Mouse (Mus musculus) ES-Bruce4 (cell line): ENCODE data around the gene Tnr. TPM values are rescaled to one million over a fixed set of nuclear protein-coding genes. Genes with fewer than 3 reads are reported as not detected.

Experiments used
- H3K27ac ChIP-seq: 2 replicates; pipeline ENCODE4 v1.5.1; 2012; ENCODE audit warnings: low read length, inconsistent platforms; ENCODE audit not compliant: insufficient read depth
- H3K27me3 ChIP-seq: 2 replicates; pipeline ENCODE4 v1.6.1; 2012; ENCODE audit warnings: mild to moderate bottlenecking, low read length, inconsistent platforms; ENCODE audit not compliant: control insufficient read depth, poor library complexity, insufficient read depth, severe bottlenecking
- H3K36me3 ChIP-seq: 2 replicates; pipeline ENCODE4 v1.6.1; 2012; ENCODE audit warnings: inconsistent platforms, mild to moderate bottlenecking, low read length, moderate library complexity; ENCODE audit not compliant: control insufficient read depth, poor library complexity, insufficient read depth, severe bottlenecking
- H3K4me1 ChIP-seq: one replicate; pipeline ENCODE4 v1.8.1; 2011; ENCODE audit warnings: low read length; ENCODE audit not compliant: control insufficient read depth, insufficient read depth
- H3K4me3 ChIP-seq: 2 replicates; pipeline ENCODE4 v1.5.1; 2011; ENCODE audit warnings: low read depth, mild to moderate bottlenecking, low read length
- H3K9ac ChIP-seq: 2 replicates; pipeline ENCODE4 v1.6.1; 2012; ENCODE audit warnings: low read depth, mild to moderate bottlenecking, inconsistent platforms; ENCODE audit not compliant: poor library complexity, severe bottlenecking
- H3K9me3 ChIP-seq: replicated peaks from 2 replicates; pipeline ENCODE4 v1.6.1; 2012; ENCODE audit warnings: mild to moderate bottlenecking, low read length, inconsistent platforms; ENCODE audit not compliant: control insufficient read depth, poor library complexity, insufficient read depth, severe bottlenecking
- CTCF ChIP-seq: IDR thresholded peaks from one replicate; pipeline ENCODE4 v1.8.1; 2011; ENCODE audit warnings: low read depth, low read length
- EP300 ChIP-seq: IDR thresholded peaks from 2 replicates; pipeline ENCODE4 v1.6.1; 2011; ENCODE audit warnings: low read depth, low read length; ENCODE audit not compliant: insufficient read depth
- POLR2A ChIP-seq: IDR thresholded peaks from one replicate; pipeline ENCODE4 v1.8.1; 2011; ENCODE audit warnings: low read length; ENCODE audit not compliant: insufficient read depth
- polyA plus RNA-seq: library from polyadenylated mRNA; stranded (reverse); fragments of >200 nt; gene quantifications from 2 replicates; pipeline ENCODE4 v1.2.4, GENCODE M21; 2011; ENCODE audit warnings: low read depth; ENCODE audit not compliant: missing spikeins, insufficient read depth, insufficient read length

Tnr gene
- polyA plus RNA-seq, 1 experiment, result not detected

DNA sequence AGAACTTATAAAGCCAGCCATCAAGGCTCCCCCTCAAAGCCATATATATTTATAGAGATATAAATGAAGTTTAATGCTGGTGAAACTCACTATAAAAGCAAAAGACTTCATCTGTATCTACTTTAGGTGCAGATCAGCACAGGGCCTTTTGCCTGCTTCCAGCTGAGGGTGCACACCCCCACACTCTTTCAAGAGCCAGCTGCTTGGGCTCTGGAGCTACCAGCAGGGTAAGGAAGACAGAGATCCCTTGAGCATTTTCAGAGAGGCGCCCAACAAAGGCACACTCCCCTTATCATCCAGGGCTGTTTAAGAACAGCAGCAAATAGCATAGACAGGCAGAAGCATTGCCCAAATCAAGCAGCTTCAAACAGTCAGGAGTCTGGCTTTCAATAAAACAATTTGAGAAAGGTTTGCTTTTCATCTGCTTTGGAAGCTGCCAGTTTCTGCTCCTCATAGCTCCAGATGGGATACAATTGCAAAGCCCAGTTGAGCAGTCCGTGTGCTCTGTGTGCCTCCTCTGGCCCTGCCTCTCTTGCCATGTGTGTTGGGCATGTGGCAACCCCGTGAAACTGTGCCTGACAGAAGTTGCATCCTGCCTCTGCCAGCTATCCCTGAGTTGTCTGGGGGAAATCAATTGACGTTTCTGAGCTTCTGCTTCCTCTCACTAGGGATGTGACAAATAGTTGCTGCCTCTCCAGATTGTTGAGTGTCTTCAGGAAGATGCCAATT is 9.4 kb downstream of the Tnr start:
- TF ChIP-seq EP300, result no peak
- TF ChIP-seq POLR2A, result no peak
- no peak for TF ChIP-seq CTCF
- Histone ChIP-seq H3K9ac (no peak overlapping the region), H3K27ac (no peak overlapping the region)

DNA sequence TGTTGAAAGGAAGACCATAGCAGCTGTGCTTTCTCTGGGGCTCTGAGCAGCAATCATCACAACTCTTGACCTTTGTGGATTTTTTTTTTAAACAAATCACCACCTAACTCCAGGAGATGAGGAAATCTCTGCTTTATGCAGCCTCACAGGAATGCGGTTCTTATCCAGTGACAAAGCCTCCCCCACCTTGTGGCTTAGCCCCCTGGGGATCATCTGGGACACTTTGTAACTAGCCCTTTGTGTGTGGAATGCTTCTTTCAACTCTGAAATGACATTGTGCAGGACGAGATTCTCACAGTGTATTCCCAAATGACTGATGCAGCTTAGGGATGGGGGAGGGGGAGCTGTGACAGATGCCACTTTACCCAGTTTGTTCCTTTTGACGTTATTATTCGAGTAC is 12.0 kb downstream of the Tnr start:
- H3K27ac ChIP-seq, result no peak overlapping the region
- TF ChIP-seq EP300, result no peak
- TF ChIP-seq CTCF, result no peak
- TF ChIP-seq POLR2A, result no peak

More for the DNA sequence above, 9.4 kb downstream of the Tnr start:
- Histone ChIP-seq H3K4me3 (no peak overlapping the region), H3K9me3 (no peaks in the 10 kb centered on the region), H3K36me3 (no peaks in the 10 kb centered on the region), H3K27me3 (no peaks in the 10 kb centered on the region), H3K4me1 (no peaks in the 10 kb centered on the region)

GRCm38 (mm10) chr1:159537541-159537940 is 14.0 kb downstream of the Tnr start:
- Histone ChIP-seq H3K9me3 (no peaks in the 10 kb centered on the region), H3K27me3 (no peaks in the 10 kb centered on the region), H3K9ac (no peak overlapping the region), H3K27ac (no peak overlapping the region), H3K4me1 (no peaks in the 10 kb centered on the region), H3K36me3 (no peaks in the 10 kb centered on the region), H3K4me3 (no peak overlapping the region)
- TF ChIP-seq EP300 (no peak), CTCF (no peak), POLR2A (no peak)

More for the DNA sequence above, 12.0 kb downstream of the Tnr start:
- H3K4me3 ChIP-seq, result no peak overlapping the region
- H3K4me1 ChIP-seq, result no peaks in the 10 kb centered on the region
- H3K36me3 ChIP-seq, result no peaks in the 10 kb centered on the region
- H3K9me3 ChIP-seq, result no peaks in the 10 kb centered on the region
- H3K27me3 ChIP-seq, result no peaks in the 10 kb centered on the region
- H3K9ac ChIP-seq, result no peak overlapping the region

DNA sequence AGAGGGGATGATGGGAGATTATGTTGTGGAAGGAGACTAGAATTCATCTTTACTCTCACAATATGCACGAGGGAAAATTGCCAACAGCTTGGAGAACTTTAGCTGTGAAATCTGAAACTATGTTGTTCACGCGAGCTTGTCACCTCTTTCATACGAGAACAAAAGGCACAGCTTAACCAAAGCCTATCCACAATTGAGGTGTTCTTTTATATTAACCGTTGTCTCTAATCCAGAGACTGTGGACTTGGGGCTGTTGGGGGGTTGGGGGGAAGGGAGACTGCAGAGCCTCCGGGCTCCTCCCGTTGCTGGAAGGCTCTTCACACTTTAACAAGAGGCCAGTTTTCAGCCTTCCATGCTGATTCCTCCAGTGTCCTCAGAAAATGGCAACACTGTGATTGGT is 14.5 kb downstream of the Tnr start:
- no peak for TF ChIP-seq CTCF
- TF ChIP-seq POLR2A, result no peak
- no peak for TF ChIP-seq EP300
- Histone ChIP-seq H3K4me1 (no peaks in the 10 kb centered on the region), H3K9me3 (no peaks in the 10 kb centered on the region), H3K27ac (no peak overlapping the region), H3K36me3 (no peaks in the 10 kb centered on the region), H3K4me3 (no peak overlapping the region), H3K27me3 (no peaks in the 10 kb centered on the region), H3K9ac (no peak overlapping the region)

DNA sequence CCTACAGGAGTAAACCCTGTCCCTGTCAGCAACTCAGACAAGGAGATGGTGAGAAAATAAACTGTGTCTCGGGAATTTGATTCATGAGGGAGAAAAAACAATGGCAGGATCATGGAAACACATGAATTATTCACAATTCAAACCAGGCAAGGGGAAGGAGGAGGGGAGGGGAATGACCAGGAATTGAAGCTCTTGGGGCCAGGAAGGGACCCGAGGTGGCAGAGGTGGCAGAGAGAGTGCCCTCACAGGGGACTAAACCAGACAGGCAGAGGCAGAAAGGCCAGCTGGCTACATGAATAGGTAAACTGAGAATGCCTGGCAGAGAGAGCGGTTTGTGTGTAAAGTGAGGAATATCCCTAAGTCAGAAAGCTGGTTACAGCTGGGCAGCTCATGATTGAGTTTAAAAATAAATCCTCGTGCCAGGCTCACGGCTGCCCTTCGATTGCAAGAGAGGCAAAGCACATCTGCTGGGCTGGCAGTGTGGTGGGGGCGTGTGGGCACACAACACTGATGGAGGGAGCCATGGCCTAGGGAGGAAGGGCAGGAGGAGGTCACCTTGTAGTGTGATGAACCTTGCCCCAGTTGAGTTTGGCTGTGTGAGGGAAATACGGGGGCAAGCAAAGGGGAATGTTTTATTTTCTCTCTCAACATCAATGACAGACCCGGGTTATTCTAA is 22.0 kb downstream of the Tnr start:
- no peaks in the 10 kb centered on the region for H3K36me3 ChIP-seq
- no peaks in the 10 kb centered on the region for H3K27me3 ChIP-seq
- no peak overlapping the region for H3K4me3 ChIP-seq
- no peaks in the 10 kb centered on the region for H3K4me1 ChIP-seq
- TF ChIP-seq CTCF (no peak), POLR2A (no peak), EP300 (no peak)
- H3K9me3 ChIP-seq, result no peaks in the 10 kb centered on the region
- no peak overlapping the region for H3K9ac ChIP-seq
- no peak overlapping the region for H3K27ac ChIP-seq

DNA sequence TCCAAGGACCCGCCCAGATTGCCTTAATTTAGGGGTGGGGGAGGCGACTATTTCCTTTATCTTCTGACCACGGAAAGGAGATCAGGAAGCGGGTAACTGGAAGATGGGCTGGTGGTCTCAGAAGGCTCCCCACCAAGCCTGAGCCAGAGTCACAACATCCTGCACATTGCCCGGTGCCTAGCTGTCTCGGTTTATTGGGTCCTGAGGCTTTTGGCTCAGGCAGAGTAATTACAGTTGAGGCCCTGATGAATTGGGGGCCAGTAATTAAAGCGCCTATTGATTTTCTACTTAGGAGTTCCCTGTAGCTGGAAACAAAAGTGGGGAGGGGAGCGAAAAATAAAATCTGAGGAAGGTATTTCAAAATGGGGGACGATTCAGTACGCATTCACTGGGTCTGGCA is 27.5 kb downstream of the Tnr start:
- TF ChIP-seq POLR2A (no peak), CTCF (no peak), EP300 (no peak)
- H3K4me1 ChIP-seq, result no peaks in the 10 kb centered on the region
- H3K9me3 ChIP-seq, result no peaks in the 10 kb centered on the region
- H3K4me3 ChIP-seq, result no peak overlapping the region
- no peak overlapping the region for H3K27ac ChIP-seq
- H3K36me3 ChIP-seq, result no peaks in the 10 kb centered on the region
- no peak overlapping the region for H3K9ac ChIP-seq
- 0 out of 2 replicates have a peak, but pooled peaks cover 1% of the 10 kb centered on the region for H3K27me3 ChIP-seq
